Comparison of ENCODE assay signal across 11 mouse cellular contexts in the genomic region with DNA sequence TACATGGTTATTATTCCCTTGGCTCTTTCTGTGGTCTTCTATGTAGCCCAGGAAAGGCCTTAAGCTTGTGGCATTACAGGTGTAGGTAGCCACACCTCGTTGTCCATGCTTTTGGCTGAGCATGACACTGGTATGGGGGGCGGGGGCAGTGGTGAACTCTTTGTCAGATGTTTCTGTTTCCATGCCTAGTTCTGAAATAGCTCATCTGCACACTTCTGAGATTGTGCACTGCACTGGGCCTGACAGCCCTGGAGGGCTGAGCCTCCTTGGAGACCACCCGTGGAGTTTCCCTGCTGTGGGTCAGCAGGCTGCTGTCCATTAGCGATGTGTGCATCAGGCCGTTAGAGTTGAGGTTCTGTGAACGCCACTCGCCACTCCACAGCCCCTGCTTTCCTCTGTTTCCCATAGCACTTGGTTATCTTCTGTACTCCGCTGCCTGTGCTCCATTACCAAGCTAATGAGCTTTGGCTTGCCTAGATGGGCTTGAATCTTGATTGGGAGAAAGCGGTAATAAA. TPM values are rescaled to one million over a fixed set of nuclear protein-coding genes. Genes with fewer than 3 reads are reported as not detected.
DNase-seq lines count a peak whose midpoint lies in the region; ATAC-seq lines count a peak whose summit lies in the region.
"Had no signal": no experiment of that assay in that cellular context is flagged by ENCODE, and none has a peak within 500 bp of the region (broad histone marks: within the 10 kb centered on the region; RNA-seq: fewer than 3 reads in every experiment).

No protein-coding gene starts in this region.

- H3K4me1 ChIP-seq in megakaryocyte, embryonic 14.5 days: peaks cover 60% of the 10 kb centered on the region
- peaks cover 31% of the 10 kb centered on the region for H3K4me1 ChIP-seq in forebrain, embryonic 13.5 days
- peaks cover 19% of the 10 kb centered on the region for H3K4me1 ChIP-seq in limb, embryonic 13.5 days
- H3K4me1 ChIP-seq in stomach, embryonic 16.5 days (ENCODE audit: control insufficient read depth, insufficient read depth, low read length): peaks cover 17% of the 10 kb centered on the region

- no peak for DNase-seq in cerebellum, postnatal 14 days
- DNase-seq in kidney, postnatal 14 days: no peak
- DNase-seq: cerebellum, adult 8-10 months had no signal

- no peaks in the 10 kb centered on the region for H3K27me3 ChIP-seq in megakaryocyte, embryonic 14.5 days (replicated peaks)
- no peaks in the 10 kb centered on the region for H3K27me3 ChIP-seq in forebrain, embryonic 13.5 days
- no peaks in the 10 kb centered on the region; the same call in 1 of the 2 replicates for H3K27me3 ChIP-seq in limb, embryonic 13.5 days
- H3K27me3 ChIP-seq in stomach, embryonic 16.5 days (ENCODE audit: control insufficient read depth, insufficient read depth, low read length): no peaks in the 10 kb centered on the region

- H3K27ac ChIP-seq in forebrain, embryonic 13.5 days: peak overlapping the region; percentile 53; the same call in 1 of the 2 replicates
- no peak overlapping the region for H3K27ac ChIP-seq in limb, embryonic 13.5 days
- no peak overlapping the region for H3K27ac ChIP-seq in stomach, embryonic 16.5 days (ENCODE audit: low read length)

- no peaks in the 10 kb centered on the region for H3K9me3 ChIP-seq in megakaryocyte, embryonic 14.5 days
- H3K9me3 ChIP-seq in forebrain, embryonic 13.5 days (replicated peaks): no peaks in the 10 kb centered on the region
- H3K9me3 ChIP-seq in limb, embryonic 13.5 days: no peaks in the 10 kb centered on the region
- H3K9me3 ChIP-seq in stomach, embryonic 16.5 days (replicated peaks; ENCODE audit: control insufficient read depth, low read length): no peaks in the 10 kb centered on the region

- no peak for ATAC-seq in megakaryocyte, adult 5-6 weeks (ENCODE audit: poor library complexity, severe bottlenecking)
- ATAC-seq in forebrain, embryonic 13.5 days: no peak
- no peak for ATAC-seq in limb, embryonic 13.5 days (ENCODE audit: low FRiP score, low read depth)
- no peak for ATAC-seq in stomach, embryonic 16.5 days (ENCODE audit: insufficient read depth, low FRiP score)
- no peak for ATAC-seq in cerebellum, adult (ENCODE audit: insufficient number of reproducible peaks, low FRiP score, low TSS enrichment)
- ATAC-seq: inflammation-experienced regulatory T-cells, adult 6 months had no signal

- H3K9ac ChIP-seq in forebrain, embryonic 13.5 days: peak overlapping the region; percentile 35
- peak overlapping the region; percentile 13; the same call in 1 of the 2 replicates for H3K9ac ChIP-seq in limb, embryonic 13.5 days
- H3K9ac ChIP-seq in stomach, embryonic 16.5 days (ENCODE audit: low read length): peak overlapping the region; percentile 13

- peaks cover 51% of the 10 kb centered on the region for H3K36me3 ChIP-seq in megakaryocyte, embryonic 14.5 days (replicated peaks; ENCODE audit: low read length)
- H3K36me3 ChIP-seq in forebrain, embryonic 13.5 days (ENCODE audit: poor library complexity, severe bottlenecking): peaks cover 25% of the 10 kb centered on the region
- peaks cover 40% of the 10 kb centered on the region for H3K36me3 ChIP-seq in limb, embryonic 13.5 days
- H3K36me3 ChIP-seq in stomach, embryonic 16.5 days (ENCODE audit: control insufficient read depth, insufficient read depth, low read length): 0 out of 2 replicates have a peak, but pooled peaks cover 3% of the 10 kb centered on the region

- peak overlapping the region; percentile 38 for H3K4me2 ChIP-seq in forebrain, embryonic 13.5 days
- H3K4me2 ChIP-seq in limb, embryonic 13.5 days (replicated peaks): peak overlapping the region; percentile 23; the same call in 1 of the 2 replicates
- H3K4me2 ChIP-seq in stomach, embryonic 16.5 days (ENCODE audit: low read depth, low read length): peak overlapping the region; percentile 31; the same call in 1 of the 2 replicates

- H3K4me3 ChIP-seq in megakaryocyte, embryonic 14.5 days (replicated peaks): peak overlapping the region; percentile 43
- no peak overlapping the region for H3K4me3 ChIP-seq in forebrain, embryonic 13.5 days
- H3K4me3 ChIP-seq in limb, embryonic 13.5 days: no peak overlapping the region
- H3K4me3 ChIP-seq in stomach, embryonic 16.5 days (replicated peaks; ENCODE audit: low read length): no peak overlapping the region

- WGBS in forebrain, embryonic 13.5 days: 48% methylated on average over 9 of the region's 9 CpGs
- 62% methylated on average over 9 of the region's 9 CpGs for WGBS in limb, embryonic 13.5 days
- WGBS in stomach, embryonic 16.5 days: 51% methylated on average over 9 of the region's 9 CpGs

RNA-seq across cellular contexts. Expression of a gene that starts 2.0 kb away (rescaled TPM):
- 2.4 and 2.9 TPM in 2 replicates for polyA plus RNA-seq in megakaryocyte, embryonic 14.5 days (2012; ENCODE audit: insufficient read depth, low replicate concordance)
- 5.4 and 6.9 TPM in 2 replicates for total RNA-seq in megakaryocyte, adult 5-6 weeks (2015)
- 5.9 and 7.2 TPM in 2 replicates for total RNA-seq in megakaryocyte, adult 5-6 weeks (2017)
- 39.0 and 42.0 TPM in 2 replicates for polyA plus RNA-seq in forebrain, embryonic 13.5 days (2015; fragmentation: Nextera tagmentation; extraction: Ambion mirVana)
- polyA plus RNA-seq in limb, embryonic 13.5 days (2015; fragmentation: Nextera tagmentation; extraction: Ambion mirVana): 22.9 and 24.5 TPM in 2 replicates
- 19.9 and 22.5 TPM in 2 replicates for polyA plus RNA-seq in stomach, embryonic 16.5 days (2015; fragmentation: Nextera tagmentation; extraction: Ambion mirVana)

RNA-seq across cellular contexts. Expression of a gene that starts 4.5 kb away (rescaled TPM):
- polyA plus RNA-seq in megakaryocyte, embryonic 14.5 days (2012; ENCODE audit: insufficient read depth, low replicate concordance): 10.0 and 16.4 TPM in 2 replicates
- total RNA-seq in megakaryocyte, adult 5-6 weeks (2015): 2.0 and 2.1 TPM in 2 replicates
- total RNA-seq in megakaryocyte, adult 5-6 weeks (2017): 1.1 and 1.3 TPM in 2 replicates
- 26.7 and 28.0 TPM in 2 replicates for polyA plus RNA-seq in forebrain, embryonic 13.5 days (2015; fragmentation: Nextera tagmentation; extraction: Ambion mirVana)
- 5.6 and 6.2 TPM in 2 replicates for polyA plus RNA-seq in limb, embryonic 13.5 days (2015; fragmentation: Nextera tagmentation; extraction: Ambion mirVana)
- 3.1 and 3.6 TPM in 2 replicates for polyA plus RNA-seq in stomach, embryonic 16.5 days (2015; fragmentation: Nextera tagmentation; extraction: Ambion mirVana)

RNA-seq across cellular contexts. Expression of a gene that starts 9.8 kb away (rescaled TPM):
- polyA plus RNA-seq in megakaryocyte, embryonic 14.5 days (2012; ENCODE audit: insufficient read depth, low replicate concordance): 8.5 and 13.4 TPM in 2 replicates
- total RNA-seq in megakaryocyte, adult 5-6 weeks (2015): 43.2 and 46.7 TPM in 2 replicates
- total RNA-seq in megakaryocyte, adult 5-6 weeks (2017): 11.8 and 18.3 TPM in 2 replicates
- polyA plus RNA-seq in forebrain, embryonic 13.5 days (2015; fragmentation: Nextera tagmentation; extraction: Ambion mirVana): 9.7 and 9.8 TPM in 2 replicates
- polyA plus RNA-seq in limb, embryonic 13.5 days (2015; fragmentation: Nextera tagmentation; extraction: Ambion mirVana): 13.1 and 13.7 TPM in 2 replicates
- 46.2 and 54.8 TPM in 2 replicates for polyA plus RNA-seq in stomach, embryonic 16.5 days (2015; fragmentation: Nextera tagmentation; extraction: Ambion mirVana)

RNA-seq across cellular contexts. Expression of a gene that starts 20.1 kb away (rescaled TPM):
- polyA plus RNA-seq in megakaryocyte, embryonic 14.5 days (2012; ENCODE audit: insufficient read depth, low replicate concordance): 0.21 and 1.4 TPM in 2 replicates
- total RNA-seq in megakaryocyte, adult 5-6 weeks (2015): not detected in 2 replicates
- not detected in 2 replicates for total RNA-seq in megakaryocyte, adult 5-6 weeks (2017)
- polyA plus RNA-seq in forebrain, embryonic 13.5 days (2015; fragmentation: Nextera tagmentation; extraction: Ambion mirVana): 17.5 and 17.7 TPM in 2 replicates
- 1.9 and 2.2 TPM in 2 replicates for polyA plus RNA-seq in limb, embryonic 13.5 days (2015; fragmentation: Nextera tagmentation; extraction: Ambion mirVana)
- polyA plus RNA-seq in stomach, embryonic 16.5 days (2015; fragmentation: Nextera tagmentation; extraction: Ambion mirVana): 1.1 and 1.2 TPM in 2 replicates
- total RNA-seq: liver, adult 2 months had no signal
- polyA plus RNA-seq: inflammation-experienced regulatory T-cells, adult 6 months; liver, adult 2 months had no signal
